Mouse (Mus musculus): ENCODE data around the gene 4921509C19Rik. TPM values are rescaled to one million over a fixed set of nuclear protein-coding genes. Genes with fewer than 3 reads are reported as not detected.
"Not testable (repeated sequence)": the region's sequence is repeated elsewhere in the genome, so short reads cannot be mapped to it uniquely, and the experiment has no call there.

The 4921509C19Rik gene
- not detected for polyA plus RNA-seq (2017; shearing (Covaris generic))

GRCm38 (mm10) chr2:151476053-151476452, at the start of gene 4921509C19Rik:
TSS of gene 4921509C19Rik (minus strand) at chr2:151476153.
- not testable (repeated sequence) for ATAC-seq

- ATAC-seq, result no peak
These were observed 49.6 kb upstream of the 4921509C19Rik start for GRCm38 (mm10) chr2:151525520-151525919.

GRCm38 (mm10) chr2:151524324-151525041, 48.5 kb upstream of the 4921509C19Rik start:
- ATAC-seq, result peak; percentile 54

GRCm38 (mm10) chr2:151519000-151519399, 43.0 kb upstream of the 4921509C19Rik start:
- ATAC-seq, result no peak

GRCm38 (mm10) chr2:151513525-151514285, 37.8 kb upstream of the 4921509C19Rik start:
- ATAC-seq, result no peak

GRCm38 (mm10) chr2:151512199-151512598, 36.2 kb upstream of the 4921509C19Rik start:
- ATAC-seq, result no peak

- no peak for ATAC-seq
These were observed 28.3 kb upstream of the 4921509C19Rik start for GRCm38 (mm10) chr2:151504226-151504625.

GRCm38 (mm10) chr2:151500442-151501007, 24.6 kb upstream of the 4921509C19Rik start:
- no peak for ATAC-seq

- ATAC-seq, result no peak
These were observed 22.4 kb upstream of the 4921509C19Rik start for GRCm38 (mm10) chr2:151498358-151498757.

GRCm38 (mm10) chr2:151494035-151494803, 18.3 kb upstream of the 4921509C19Rik start, which contains the start of gene Nsfl1c:
TSS of gene Nsfl1c (plus strand) at chr2:151494182.
- peak; percentile 99 for ATAC-seq

- no peak for ATAC-seq
These were observed 10.5 kb upstream of the 4921509C19Rik start for GRCm38 (mm10) chr2:151486496-151486895.

GRCm38 (mm10) chr2:151434971-151435370, 41.0 kb downstream of the 4921509C19Rik start:
- not testable (repeated sequence) for ATAC-seq

- not testable (repeated sequence) for ATAC-seq
These were observed 41.8 kb downstream of the 4921509C19Rik start for GRCm38 (mm10) chr2:151434203-151434602.

Other genes starting within 250 kb of the 4921509C19Rik start
- gene Nsfl1c, start 18.0 kb upstream of the 4921509C19Rik start, polyA plus RNA-seq (2017; shearing (Covaris generic)), result 100 to 1,000 TPM; 117 to 159 TPM
- gene Fkbp1a, start 66.3 kb upstream of the 4921509C19Rik start, polyA plus RNA-seq (2017; shearing (Covaris generic)), result 100 to 1,000 TPM; 298 to 313 TPM
- gene Sdcbp2, start 96.5 kb upstream of the 4921509C19Rik start, polyA plus RNA-seq (2017; shearing (Covaris generic)), result 10 to 100 TPM; 79.8 to 85.3 TPM
- under 1 TPM in 1 of 2 experiments, not detected in 1; 0.15 TPM for gene Snph, start 156.4 kb upstream of the 4921509C19Rik start, polyA plus RNA-seq (2017; shearing (Covaris generic))
- gene Rad21l, start 192.4 kb upstream of the 4921509C19Rik start, polyA plus RNA-seq (2017; shearing (Covaris generic)), result not detected
- not detected for gene Tmem74b, start 225.9 kb upstream of the 4921509C19Rik start, polyA plus RNA-seq (2017; shearing (Covaris generic))